Mouse (Mus musculus) right cerebral cortex, postnatal 25 days (tissue): ENCODE results near the gene Ptprcap.
A peak's percentile ranks its signal among the peaks of the same experiment; 100 is the strongest.
"Not testable (repeated sequence)": the region's sequence is repeated elsewhere in the genome, so short reads cannot be mapped to it uniquely, and the experiment has no call there.

ENCODE experiments used
- DNase-seq: peaks from one replicate; pipeline ENCODE4 v3.0.0; 2022

Ptprcap gene

GRCm38 (mm10) chr19:4153232-4153654 lies at the start of gene Ptprcap:
Gene Ptprcap, plus strand, starts transcription at chr19:4153604.
- no peak for DNase-seq

GRCm38 (mm10) chr19:4103792-4104191 lies 49.6 kb upstream of the Ptprcap start:
- no peak for DNase-seq

- DNase-seq, result no peak
These were observed 48.7 kb upstream of the Ptprcap start for GRCm38 (mm10) chr19:4104675-4105194.

- no peak for DNase-seq
These were observed 46.8 kb upstream of the Ptprcap start for GRCm38 (mm10) chr19:4106654-4107053.

- no peak for DNase-seq
These were observed 44.9 kb upstream of the Ptprcap start for GRCm38 (mm10) chr19:4108535-4108934.

GRCm38 (mm10) chr19:4112063-4112960 lies 41.1 kb upstream of the Ptprcap start:
- no peak for DNase-seq

- DNase-seq, result peak; percentile 78
These were observed 40.1 kb upstream of the Ptprcap start for GRCm38 (mm10) chr19:4113186-4113805.

- DNase-seq, result no peak
These were observed 39.6 kb upstream of the Ptprcap start for GRCm38 (mm10) chr19:4113806-4114230.

- DNase-seq, result no peak
These were observed 38.9 kb upstream of the Ptprcap start for GRCm38 (mm10) chr19:4114551-4114950.

GRCm38 (mm10) chr19:4115144-4115543 lies 38.3 kb upstream of the Ptprcap start:
- no peak for DNase-seq

GRCm38 (mm10) chr19:4115816-4116215 lies 37.6 kb upstream of the Ptprcap start:
- no peak for DNase-seq

GRCm38 (mm10) chr19:4117006-4117405 lies 36.4 kb upstream of the Ptprcap start:
- DNase-seq, result no peak

- DNase-seq, result no peak
These were observed 35.1 kb upstream of the Ptprcap start for GRCm38 (mm10) chr19:4118350-4118749.

GRCm38 (mm10) chr19:4119716-4120487 lies 33.5 kb upstream of the Ptprcap start:
- no peak for DNase-seq

- no peak for DNase-seq
These were observed 32.9 kb upstream of the Ptprcap start for GRCm38 (mm10) chr19:4120496-4120895.

- DNase-seq, result peak; percentile 97
These were observed 32.2 kb upstream of the Ptprcap start for GRCm38 (mm10) chr19:4121097-4121805.

- not testable (repeated sequence) for DNase-seq
These were observed 31.5 kb upstream of the Ptprcap start for GRCm38 (mm10) chr19:4121896-4122295.

- no peak for DNase-seq
These were observed 30.7 kb upstream of the Ptprcap start for GRCm38 (mm10) chr19:4122411-4123370.

GRCm38 (mm10) chr19:4124432-4124831 lies 29.0 kb upstream of the Ptprcap start:
- no peak for DNase-seq

GRCm38 (mm10) chr19:4125268-4125667 lies 28.1 kb upstream of the Ptprcap start:
- peak; percentile 37 for DNase-seq
